Mouse (Mus musculus): ENCODE data around the gene 4833427G06Rik.

DNA sequence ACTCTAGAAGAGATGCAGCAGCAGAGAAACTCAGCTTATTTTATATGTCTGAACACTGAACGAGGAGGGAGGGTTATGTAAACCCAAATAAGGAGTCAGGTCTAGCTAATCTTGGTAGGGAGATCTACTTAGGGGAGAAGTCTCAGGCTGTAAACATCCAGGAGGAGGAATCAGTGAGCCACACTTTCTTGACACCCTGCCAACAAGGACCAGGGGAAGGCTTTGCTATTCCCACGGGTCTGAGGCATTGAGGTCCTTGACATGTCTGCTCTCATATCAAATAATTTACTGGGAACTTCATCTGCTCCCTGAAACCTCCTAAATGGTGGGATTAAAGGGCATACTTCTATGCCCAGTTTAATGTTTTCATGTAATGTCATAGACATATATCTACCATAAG is 5.6 kb downstream of the 4833427G06Rik start:
- TF ChIP-seq CTCF (IDR thresholded peaks at IDR 0.05; ENCODE audit: low read depth, low read length) (no peak), TAL1 (conservative IDR thresholded peaks at IDR 0.05; ENCODE audit: low read depth, low read length) (no peak), POLR2AphosphoS5 (IDR thresholded peaks at IDR 0.05; ENCODE audit: insufficient replicate concordance, low read depth, low read length) (no peak), GATA1 (IDR thresholded peaks at IDR 0.05; ENCODE audit: borderline replicate concordance, low read length) (no peak), GATA2 (IDR thresholded peaks at IDR 0.05; ENCODE audit: borderline replicate concordance, low read depth, low read length) (no peak)

Data from G1E (cell line).